Mouse (Mus musculus) myocyte (in vitro differentiated cells): Measurements from ENCODE around the gene Rere.

Experiments used
- E2F4 ChIP-seq: IDR thresholded peaks from one replicate; pipeline ENCODE4 v1.6.1; 2011; ENCODE audit warnings: mild to moderate bottlenecking, control low read depth, moderate library complexity; ENCODE audit not compliant: insufficient read depth
- MAX ChIP-seq: IDR thresholded peaks from one replicate; pipeline ENCODE4 v1.6.1; 2011; ENCODE audit warnings: low read depth, mild to moderate bottlenecking, control low read depth
- MYOG ChIP-seq, 3 experiments: IDR thresholded peaks; one replicate each; pipeline ENCODE4 v1.6.1; 2011; ENCODE audit warnings: control low read depth in 2 of 3, low read depth in 2 of 3, mild to moderate bottlenecking in 2 of 3; ENCODE audit not compliant: insufficient read length in 2 of 3, control insufficient read depth in 1 of 3, insufficient read depth in 1 of 3
- POLR2A ChIP-seq: IDR thresholded peaks from one replicate; pipeline ENCODE4 v1.6.1; 2011; ENCODE audit warnings: low read depth, mild to moderate bottlenecking, control low read depth, moderate library complexity; ENCODE audit not compliant: insufficient read length
- TCF12 ChIP-seq: IDR thresholded peaks from one replicate; pipeline ENCODE4 v1.6.1; 2011; ENCODE audit warnings: mild to moderate bottlenecking, control low read depth; ENCODE audit not compliant: poor library complexity, insufficient read depth, severe bottlenecking

- TF ChIP-seq TCF12 (no peak), POLR2A (no peak), MAX (no peak), MYOG (IDR thresholded peaks at IDR 0.05; ENCODE audit: control insufficient read depth in 1 of 3, insufficient read depth in 1 of 3, insufficient read length in 2 of 3, low read depth in 2 of 3) (no peak), E2F4 (no peak)
Observed at GRCm38 (mm10) chr4:150353376-150353900, 72.0 kb downstream of the Rere start.
